Mouse (Mus musculus): Measurements from ENCODE around the gene Pigq.

- TF ChIP-seq POLR2A (IDR thresholded peaks at IDR 0.05; ENCODE audit: extremely low read depth, insufficient read depth, low read length) (no peak), CTCF (IDR thresholded peaks at IDR 0.05; ENCODE audit: extremely low read depth, insufficient read depth, low read length) (no peak)
Measured at GRCm38 (mm10) chr17:25888837-25889236, 55.9 kb downstream of the Pigq start.
